Mouse (Mus musculus) limb, embryonic 13.5 days (tissue): ENCODE results near the gene Tmprss4. TPM values are rescaled to one million over a fixed set of nuclear protein-coding genes. Genes with fewer than 3 reads are reported as not detected.

Experiments
- ATAC-seq: fragments of 200-750 bp; cut with Nextera tagmentation; 2 replicates; pipeline ENCODE4 v1.8.0; 2017; ENCODE audit warnings: low read depth, moderate number of reproducible peaks, moderate TSS enrichment; ENCODE audit not compliant: low FRiP score
- H3K27ac ChIP-seq: fragments of 300-500 bp; sonication (generic); 2 replicates; pipeline ENCODE4 v1.5.1; 2015; ENCODE audit warnings: inconsistent platforms, mild to moderate bottlenecking, moderate library complexity
- H3K27me3 ChIP-seq: fragments of 300-500 bp; sonication (generic); 2 replicates; pipeline ENCODE4 v1.6.1; 2015; ENCODE audit warnings: mild to moderate bottlenecking, inconsistent platforms
- H3K36me3 ChIP-seq: fragments of 300-500 bp; sonication (generic); 2 replicates; pipeline ENCODE4 v1.6.1; 2015; ENCODE audit warnings: inconsistent platforms, mild to moderate bottlenecking, moderate library complexity
- H3K4me1 ChIP-seq: fragments of 300-500 bp; sonication (generic); 2 replicates; pipeline ENCODE4 v1.6.1; 2015; ENCODE audit warnings: inconsistent platforms
- H3K4me2 ChIP-seq: fragments of 300-500 bp; sonication (generic); replicated peaks from 2 replicates; pipeline ENCODE4 v1.6.1; 2015; ENCODE audit warnings: inconsistent platforms, mild to moderate bottlenecking, moderate library complexity
- H3K4me3 ChIP-seq: fragments of 300-500 bp; sonication (generic); 2 replicates; pipeline ENCODE4 v1.5.1; 2015; ENCODE audit warnings: moderate library complexity, mild to moderate bottlenecking, inconsistent platforms
- H3K9ac ChIP-seq: fragments of 300-500 bp; sonication (generic); 2 replicates; pipeline ENCODE4 v1.6.1; 2015; ENCODE audit warnings: mild to moderate bottlenecking, inconsistent platforms
- H3K9me3 ChIP-seq: fragments of 300-500 bp; sonication (generic); 2 replicates; pipeline ENCODE4 v1.6.1; 2016; ENCODE audit warnings: inconsistent platforms
- WGBS: fragments of 180-500 bp; shearing (Covaris S2); methylation state at CpG from one replicate; pipeline ENCODE4 v1.1.7; 2015; 5-methylcytosine and 5-hydroxymethylcytosine counted together
- polyA plus RNA-seq: library from polyadenylated mRNA; unstranded; fragments of >200 nt; fragmentation: Nextera tagmentation; extraction: Ambion mirVana; gene quantifications from 2 replicates; pipeline ENCODE4 v1.2.1, GENCODE M21; 2015

Tmprss4 gene
- polyA plus RNA-seq, 1 experiment from 2014 or later = 0.24 TPM

DNA sequence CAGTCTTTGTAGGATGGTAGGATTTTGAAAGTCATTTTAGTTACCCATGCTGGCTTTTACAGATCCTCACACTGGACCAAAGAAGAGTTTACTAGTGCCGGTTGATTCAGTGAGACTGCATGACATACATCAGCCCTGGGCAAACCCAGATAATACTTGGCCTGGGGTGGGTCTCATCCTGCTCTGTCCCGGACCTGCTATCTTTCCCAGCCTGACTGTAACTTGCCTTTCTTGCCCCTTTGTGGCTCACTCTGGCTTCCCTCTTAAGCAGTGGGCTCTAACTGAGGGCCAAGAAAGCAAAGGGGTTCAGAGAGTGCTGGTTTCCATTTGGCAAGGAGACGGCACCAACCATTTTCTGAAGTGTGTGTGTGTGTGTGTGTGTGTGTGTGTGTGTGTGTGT lies 15.8 kb upstream of the Tmprss4 start:
- Histone ChIP-seq H3K27me3 (no peaks in the 10 kb centered on the region), H3K4me1 (no peaks in the 10 kb centered on the region), H3K27ac (no peak overlapping the region), H3K9ac (no peak overlapping the region), H3K36me3 (no peaks in the 10 kb centered on the region), H3K9me3 (no peaks in the 10 kb centered on the region), H3K4me2 (no peak overlapping the region), H3K4me3 (no peak overlapping the region)
- whole genome bisulfite sequencing = 78% methylated on average over 3 of the region's 3 CpGs
- ATAC-seq = no peak

DNA sequence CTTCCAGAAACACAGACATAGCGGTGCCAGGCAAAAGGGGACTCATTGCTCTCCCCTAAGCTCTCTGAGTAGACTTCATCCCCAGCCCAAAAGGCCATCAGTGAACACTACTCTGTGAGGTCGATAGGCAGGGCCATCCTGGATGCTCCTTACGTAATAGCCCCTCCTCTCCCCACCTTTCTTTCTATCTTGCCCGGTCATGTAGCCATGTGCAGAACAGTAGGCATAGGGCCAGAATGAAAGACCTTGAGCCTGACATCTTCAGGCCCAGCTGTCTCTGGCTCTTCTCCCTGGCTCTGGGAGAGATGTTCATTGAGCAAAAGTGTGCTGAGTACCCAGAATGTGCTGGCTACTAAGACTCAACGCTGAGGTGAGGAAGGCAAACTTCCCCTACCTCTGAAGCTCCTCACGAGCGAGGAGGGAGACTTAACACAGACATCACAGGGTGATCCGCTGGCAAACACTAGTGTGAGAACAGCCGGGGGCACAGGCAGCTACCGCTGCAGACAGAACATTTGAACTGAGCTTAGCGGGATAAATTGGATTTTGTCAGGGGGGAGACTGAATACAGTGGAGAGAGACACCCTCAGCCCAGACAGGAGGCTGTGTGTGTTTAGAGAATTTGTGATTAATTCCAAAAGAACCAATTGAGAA lies 11.8 kb upstream of the Tmprss4 start:
- no peak for ATAC-seq

DNA sequence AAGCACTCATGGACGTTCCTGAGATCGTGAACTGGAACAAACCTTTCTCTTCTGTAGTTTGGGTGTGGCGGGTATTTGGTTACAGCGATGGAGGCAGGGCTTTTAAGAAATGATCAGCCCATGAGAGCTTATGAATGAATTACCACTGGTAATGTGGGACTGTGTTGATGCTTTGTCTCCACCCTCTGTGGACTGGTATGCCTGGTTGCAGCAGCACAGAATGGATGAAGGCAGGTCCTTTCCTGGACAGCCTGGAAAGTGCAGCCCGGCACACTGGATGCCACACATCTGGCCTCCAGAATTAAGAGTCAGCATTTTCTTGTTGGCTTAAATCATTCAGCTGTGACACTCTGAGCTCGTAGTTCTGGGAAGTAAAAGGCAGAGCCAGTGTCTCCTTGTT lies 8.1 kb upstream of the Tmprss4 start:
- no peaks in the 10 kb centered on the region for H3K36me3 ChIP-seq
- ATAC-seq = no peak
- no peak overlapping the region for H3K27ac ChIP-seq
- no peak overlapping the region for H3K4me2 ChIP-seq
- H3K4me1 ChIP-seq = no peaks in the 10 kb centered on the region
- no peaks in the 10 kb centered on the region for H3K9me3 ChIP-seq
- H3K4me3 ChIP-seq = no peak overlapping the region
- H3K27me3 ChIP-seq = no peaks in the 10 kb centered on the region
- whole genome bisulfite sequencing = 61% methylated on average over 6 of the region's 6 CpGs
- H3K9ac ChIP-seq = no peak overlapping the region

More for the DNA sequence above, 11.8 kb upstream of the Tmprss4 start:
- H3K9me3 ChIP-seq = no peaks in the 10 kb centered on the region
- H3K4me3 ChIP-seq = no peak overlapping the region
- H3K9ac ChIP-seq = no peak overlapping the region
- H3K4me2 ChIP-seq = no peak overlapping the region
- H3K27ac ChIP-seq = no peak overlapping the region
- no peaks in the 10 kb centered on the region for H3K4me1 ChIP-seq
- H3K36me3 ChIP-seq = no peaks in the 10 kb centered on the region
- no peaks in the 10 kb centered on the region for H3K27me3 ChIP-seq
- 69% methylated on average over 11 of the region's 11 CpGs for whole genome bisulfite sequencing

DNA sequence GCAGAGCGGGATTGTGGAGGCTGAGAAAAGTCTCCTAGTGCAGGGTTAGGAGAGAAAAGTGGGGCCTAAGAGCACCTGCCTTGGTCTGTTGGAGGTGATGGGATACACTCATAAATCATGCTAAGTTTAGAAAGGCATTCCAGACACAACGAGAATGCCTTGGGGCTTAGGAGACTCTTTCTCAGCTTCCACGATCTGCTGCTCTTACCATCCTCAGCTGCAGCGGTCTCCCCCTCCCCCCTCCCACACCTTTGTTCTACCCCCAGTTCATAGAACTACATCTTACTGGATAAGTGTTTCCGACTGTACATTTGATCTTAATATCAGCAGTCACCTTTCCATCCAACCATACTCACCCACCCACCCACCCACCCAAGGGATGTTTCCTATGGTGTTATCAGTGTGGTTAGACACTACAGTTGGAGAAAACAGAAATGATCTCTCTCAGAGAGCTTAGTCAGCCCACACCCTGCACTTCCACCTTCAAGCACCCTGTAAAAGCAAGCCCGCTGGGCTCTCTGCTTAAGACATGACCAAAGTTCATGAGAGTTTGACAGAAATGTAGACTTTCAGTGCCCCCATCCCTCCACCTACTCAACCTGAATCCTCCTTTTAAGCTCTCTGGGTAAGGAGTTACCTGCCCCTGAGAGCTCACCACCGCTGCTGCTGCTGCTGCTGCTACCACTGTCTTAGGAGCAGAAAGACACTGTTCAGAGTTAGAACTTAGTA lies 3.3 kb upstream of the Tmprss4 start:
- no peak overlapping the region for H3K27ac ChIP-seq
- H3K9ac ChIP-seq = no peak overlapping the region
- whole genome bisulfite sequencing = 62% methylated on average over 7 of the region's 7 CpGs
- no peaks in the 10 kb centered on the region for H3K36me3 ChIP-seq
- ATAC-seq = no peak
- no peaks in the 10 kb centered on the region for H3K4me1 ChIP-seq
- H3K9me3 ChIP-seq = no peaks in the 10 kb centered on the region
- no peak overlapping the region for H3K4me3 ChIP-seq
- H3K27me3 ChIP-seq = no peaks in the 10 kb centered on the region
- H3K4me2 ChIP-seq = no peak overlapping the region

DNA sequence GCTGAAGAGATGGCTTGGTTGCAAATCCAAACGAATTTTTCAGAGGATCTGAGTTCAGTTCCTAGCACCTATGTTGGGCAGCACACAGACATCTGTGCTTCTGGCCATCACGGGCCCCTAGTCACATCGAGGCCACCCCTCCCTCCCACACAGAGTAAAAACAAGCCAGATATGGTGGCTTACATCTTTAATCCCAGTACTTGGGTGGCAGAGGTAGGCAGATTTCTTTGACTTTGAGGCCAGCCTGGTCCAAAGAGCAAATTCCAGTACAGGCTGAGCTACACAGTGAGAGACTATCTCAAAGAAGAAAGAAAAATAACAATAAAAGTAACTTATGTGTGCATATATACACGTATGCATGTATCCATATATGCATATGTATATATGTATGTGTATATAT lies 2.2 kb upstream of the Tmprss4 start:
- H3K27ac ChIP-seq = no peak overlapping the region
- ATAC-seq = no peak
- H3K36me3 ChIP-seq = no peaks in the 10 kb centered on the region
- WGBS = 73% methylated on average over 4 of the region's 4 CpGs
- H3K4me3 ChIP-seq = no peak overlapping the region
- no peaks in the 10 kb centered on the region for H3K4me1 ChIP-seq
- H3K9me3 ChIP-seq = no peaks in the 10 kb centered on the region
- no peak overlapping the region for H3K4me2 ChIP-seq
- H3K27me3 ChIP-seq = no peaks in the 10 kb centered on the region
- no peak overlapping the region for H3K9ac ChIP-seq

DNA sequence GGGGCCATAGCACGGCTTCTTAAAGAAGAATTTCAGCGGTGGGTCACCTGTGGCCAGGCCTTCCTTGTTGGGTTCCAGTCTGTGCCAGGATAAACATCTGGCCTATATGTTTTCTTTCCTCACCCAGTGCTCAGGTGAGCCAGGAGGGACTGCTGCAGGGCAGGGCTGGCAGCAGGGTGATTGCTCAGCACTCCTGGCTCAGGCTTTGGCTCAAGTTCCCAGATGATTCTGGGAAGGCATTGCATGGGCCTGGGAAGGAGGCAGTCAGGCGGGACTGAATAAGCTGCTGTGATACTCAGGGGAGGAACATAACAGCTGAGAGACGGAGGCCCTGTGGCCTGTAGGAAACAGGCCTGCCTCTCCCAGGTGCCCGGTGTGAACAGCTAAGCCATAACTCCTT lies 1.3 kb upstream of the Tmprss4 start:
- H3K9me3 ChIP-seq = no peaks in the 10 kb centered on the region
- H3K9ac ChIP-seq = no peak overlapping the region
- H3K4me2 ChIP-seq = no peak overlapping the region
- no peak overlapping the region for H3K4me3 ChIP-seq
- H3K4me1 ChIP-seq = no peaks in the 10 kb centered on the region
- 79% methylated on average over 5 of the region's 5 CpGs for WGBS
- ATAC-seq = no peak
- H3K27me3 ChIP-seq = no peaks in the 10 kb centered on the region
- no peak overlapping the region for H3K27ac ChIP-seq
- H3K36me3 ChIP-seq = no peaks in the 10 kb centered on the region

DNA sequence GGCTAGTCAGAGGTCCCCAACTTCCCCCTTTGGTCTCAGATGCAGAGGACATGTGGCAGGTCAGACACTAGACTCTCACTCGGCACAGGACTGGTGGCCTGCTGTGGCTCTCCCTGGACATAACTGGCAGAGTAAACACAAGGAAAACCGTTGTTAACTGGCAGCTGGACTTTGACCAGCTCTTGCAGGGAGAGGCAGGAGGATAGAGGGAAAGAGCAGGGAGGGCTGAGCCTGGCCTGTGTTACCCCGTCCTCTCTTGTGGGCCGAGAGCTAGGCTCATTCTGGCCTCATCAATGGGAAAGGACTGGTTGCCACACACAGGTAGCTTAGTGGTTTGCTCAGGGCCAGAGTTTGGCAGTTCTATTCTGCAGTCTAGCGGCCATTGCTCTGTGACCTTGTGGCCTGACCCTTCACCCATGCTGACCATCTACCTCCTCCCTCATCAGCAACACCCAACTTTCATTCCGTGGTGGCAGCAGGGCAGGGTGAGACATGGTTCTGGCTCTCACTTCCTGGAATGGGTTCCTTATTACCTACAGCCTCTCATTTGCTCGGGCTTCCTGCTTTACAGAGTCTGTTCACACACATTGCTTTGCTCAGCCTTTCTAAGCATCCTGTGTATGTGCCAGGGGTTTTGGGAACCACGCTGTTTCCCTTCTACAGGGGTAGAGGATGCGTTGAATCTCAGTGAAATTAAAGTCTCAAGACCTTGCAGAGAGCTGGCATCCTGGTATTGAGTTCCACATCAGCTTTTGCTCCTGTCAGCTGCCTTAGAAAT lies 1.7 kb downstream of the Tmprss4 start:
- H3K4me2 ChIP-seq = no peak overlapping the region
- no peak overlapping the region for H3K9ac ChIP-seq
- H3K36me3 ChIP-seq = no peaks in the 10 kb centered on the region
- H3K4me3 ChIP-seq = no peak overlapping the region
- no peaks in the 10 kb centered on the region for H3K27me3 ChIP-seq
- H3K9me3 ChIP-seq = no peaks in the 10 kb centered on the region
- no peak for ATAC-seq
- 68% methylated on average over 9 of the region's 9 CpGs for WGBS
- H3K27ac ChIP-seq = no peak overlapping the region
- H3K4me1 ChIP-seq = peaks cover 6% of the 10 kb centered on the region

DNA sequence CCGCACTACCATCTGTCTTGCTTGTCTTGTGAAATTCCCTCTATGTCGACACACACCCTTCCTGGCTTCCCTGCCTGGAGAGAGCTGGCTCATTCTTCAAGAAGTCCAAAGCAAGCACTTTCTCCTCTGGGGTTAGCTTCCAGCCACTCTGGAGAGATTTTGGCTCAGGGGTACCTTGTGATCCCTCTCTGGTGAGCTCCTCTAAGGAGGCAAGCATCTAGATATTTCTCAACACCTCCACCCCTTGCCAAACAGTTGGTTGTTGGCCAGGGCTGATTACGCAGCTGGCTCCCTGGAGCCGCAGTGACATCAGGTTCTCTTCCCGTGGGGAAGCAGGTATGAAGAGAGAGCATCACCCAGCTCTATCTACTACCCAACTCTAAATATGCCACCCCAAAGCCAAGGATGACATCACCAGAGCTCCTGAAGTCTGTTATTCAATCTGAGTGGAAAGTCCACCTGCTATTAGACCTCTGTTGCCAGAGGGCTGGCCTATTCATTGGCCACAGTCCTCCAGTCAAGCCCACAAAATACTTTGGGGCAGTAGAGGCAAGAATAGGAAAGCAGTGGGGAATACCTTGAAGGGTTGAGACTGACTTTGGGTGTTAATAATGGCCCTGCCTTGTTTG lies 2.5 kb downstream of the Tmprss4 start:
- Histone ChIP-seq H3K4me1 (peaks cover 6% of the 10 kb centered on the region), H3K4me2 (no peak overlapping the region), H3K27me3 (no peaks in the 10 kb centered on the region), H3K4me3 (no peak overlapping the region), H3K9me3 (no peaks in the 10 kb centered on the region), H3K9ac (no peak overlapping the region), H3K36me3 (no peaks in the 10 kb centered on the region), H3K27ac (no peak overlapping the region)
- ATAC-seq = no peak
- WGBS = 78% methylated on average over 5 of the region's 5 CpGs

DNA sequence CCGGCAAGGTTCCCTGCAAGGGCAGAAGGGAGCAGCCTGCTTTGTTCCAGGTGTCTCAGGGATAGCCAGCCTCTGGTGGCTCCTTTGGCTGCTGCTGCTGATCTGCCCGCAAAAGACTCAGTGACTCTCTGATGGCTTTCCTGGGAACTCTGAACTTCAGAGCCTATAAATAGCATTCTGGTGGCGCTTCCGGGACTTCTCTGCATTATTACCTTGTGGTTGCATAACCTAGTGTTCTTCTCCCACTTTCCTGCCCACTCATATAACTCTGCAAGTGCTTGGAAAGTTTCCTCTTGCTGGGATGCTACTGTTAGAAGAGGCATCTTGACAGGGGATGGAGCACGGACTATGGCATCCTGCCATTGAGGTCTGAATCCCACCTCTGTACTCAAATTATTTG lies 6.3 kb downstream of the Tmprss4 start:
- H3K27ac ChIP-seq = no peak overlapping the region
- no peaks in the 10 kb centered on the region for H3K36me3 ChIP-seq
- 72% methylated on average over 5 of the region's 5 CpGs for WGBS
- no peak overlapping the region for H3K9ac ChIP-seq
- no peak overlapping the region for H3K4me2 ChIP-seq
- H3K4me3 ChIP-seq = no peak overlapping the region
- peaks cover 6% of the 10 kb centered on the region for H3K4me1 ChIP-seq
- ATAC-seq = no peak
- H3K9me3 ChIP-seq = no peaks in the 10 kb centered on the region
- H3K27me3 ChIP-seq = no peaks in the 10 kb centered on the region

DNA sequence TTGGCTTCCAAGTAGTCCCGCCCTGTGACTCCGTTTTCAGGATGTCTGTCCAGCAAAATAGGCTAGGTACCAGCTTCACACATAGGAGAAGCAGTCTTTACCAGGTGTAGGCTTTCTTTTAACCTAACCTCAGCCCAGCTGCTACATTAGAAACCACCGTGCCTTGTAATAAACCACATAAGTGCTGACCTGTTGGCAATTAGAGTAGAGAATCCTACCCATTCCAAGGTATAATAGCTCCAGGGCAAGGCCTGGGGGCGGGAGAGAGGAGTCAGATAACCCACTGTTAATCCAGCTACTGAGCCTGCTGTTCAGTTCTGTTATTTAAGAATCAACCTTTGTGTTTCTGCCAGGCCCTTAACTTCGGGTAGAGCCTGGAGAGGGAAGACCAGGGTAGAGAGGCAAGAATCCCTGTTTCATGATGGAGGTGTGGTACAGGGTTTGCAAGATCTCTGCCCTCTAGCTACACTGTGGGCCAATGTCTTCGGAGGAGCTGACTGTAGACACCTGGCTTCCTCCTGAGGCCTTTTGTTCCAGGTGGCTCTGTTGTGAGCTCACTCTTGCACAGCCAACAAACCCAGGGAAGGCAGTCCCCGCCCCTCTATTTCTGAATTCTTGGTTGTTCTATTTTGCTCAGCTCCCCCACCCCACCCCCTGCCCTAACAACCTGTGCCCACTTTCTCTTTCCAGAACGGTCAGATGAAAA lies 7.6 kb downstream of the Tmprss4 start:
- 61% methylated on average over 8 of the region's 8 CpGs for WGBS
- no peak overlapping the region for H3K27ac ChIP-seq
- H3K27me3 ChIP-seq = no peaks in the 10 kb centered on the region
- no peaks in the 10 kb centered on the region for H3K9me3 ChIP-seq
- ATAC-seq = no peak
- no peak overlapping the region for H3K4me2 ChIP-seq
- H3K36me3 ChIP-seq = no peaks in the 10 kb centered on the region
- peaks cover 6% of the 10 kb centered on the region for H3K4me1 ChIP-seq
- H3K9ac ChIP-seq = no peak overlapping the region
- no peak overlapping the region for H3K4me3 ChIP-seq

DNA sequence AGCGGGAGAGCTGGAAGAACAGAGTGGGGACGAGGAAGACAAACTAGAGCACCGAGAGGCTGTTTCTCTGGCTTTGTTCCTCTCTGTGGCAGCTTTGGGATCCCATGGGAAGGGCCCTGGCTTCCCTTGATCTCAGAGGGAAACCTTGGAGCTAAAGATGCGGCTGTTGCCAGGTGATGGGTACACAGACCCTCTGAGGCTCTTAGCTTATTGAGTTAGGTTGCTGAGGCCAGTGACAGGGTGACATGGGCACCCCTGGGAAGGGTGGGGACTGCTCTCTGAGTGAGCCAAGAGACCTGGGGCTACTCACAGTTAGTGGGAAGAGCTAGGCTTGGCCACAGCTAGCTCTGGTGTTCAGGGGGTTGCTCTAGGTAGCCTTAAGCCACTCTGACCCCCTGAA lies 8.4 kb downstream of the Tmprss4 start:
- ATAC-seq = no peak
- Histone ChIP-seq H3K27me3 (no peaks in the 10 kb centered on the region), H3K27ac (no peak overlapping the region), H3K36me3 (no peaks in the 10 kb centered on the region), H3K4me1 (peaks cover 6% of the 10 kb centered on the region), H3K9me3 (no peaks in the 10 kb centered on the region), H3K4me2 (no peak overlapping the region), H3K4me3 (no peak overlapping the region), H3K9ac (no peak overlapping the region)
- 77% methylated on average over 4 of the region's 4 CpGs for WGBS
